Mouse (Mus musculus) ES-Bruce4 (cell line): ENCODE data around the gene S100pbp.

Experiments
- CTCF ChIP-seq: IDR thresholded peaks from one replicate; pipeline ENCODE4 v1.8.1; 2011; ENCODE audit warnings: low read depth, low read length
- EP300 ChIP-seq: IDR thresholded peaks from 2 replicates; pipeline ENCODE4 v1.6.1; 2011; ENCODE audit warnings: low read depth, low read length; ENCODE audit not compliant: insufficient read depth
- POLR2A ChIP-seq: IDR thresholded peaks from one replicate; pipeline ENCODE4 v1.8.1; 2011; ENCODE audit warnings: low read length; ENCODE audit not compliant: insufficient read depth

- no peak for TF ChIP-seq POLR2A
- TF ChIP-seq CTCF, result no peak
- no peak for TF ChIP-seq EP300
These were observed 44.1 kb downstream of the S100pbp start for GRCm38 (mm10) chr4:129145411-129145810.
